Mouse (Mus musculus) heart, embryonic 14.5 days (tissue): ENCODE measurements at regions not wholly inside any gene's neighbourhood (a gene's known extent, or its start where the extent isn't known, plus 50 kb on each side); places are given as distances from the start of the nearest gene placed in this dataset.

Source experiments
- ATAC-seq: fragments of 200-750 bp; cut with Nextera tagmentation; 2 replicates; pipeline ENCODE4 v1.8.0; 2017; ENCODE audit warnings: low read depth, moderate TSS enrichment; ENCODE audit not compliant: insufficient number of reproducible peaks, insufficient read depth, low FRiP score
- H3K27ac ChIP-seq, 2 experiments: fragments of 200-500 bp in 1 of 2; fragments of 300-500 bp in 1 of 2; sonication (generic) in 1 of 2; replicated peaks in 1 of 2; 2 replicates each; pipeline ENCODE4 v1.5.1; 2012 to 2014; ENCODE audit warnings: low read depth in 2 of 2, low read length in 2 of 2, control low read depth in 1 of 2, mild to moderate bottlenecking in 1 of 2, mixed read lengths in 1 of 2; ENCODE audit not compliant: control insufficient read depth in 1 of 2, insufficient read depth in 1 of 2
- H3K27me3 ChIP-seq: fragments of 300-500 bp; sonication (generic); 2 replicates; pipeline ENCODE4 v1.6.1; 2014; ENCODE audit warnings: mild to moderate bottlenecking, low read length, control low read depth; ENCODE audit not compliant: control insufficient read depth, insufficient read depth
- H3K36me3 ChIP-seq: fragments of 300-500 bp; sonication (generic); 2 replicates; pipeline ENCODE4 v1.6.1; 2014; ENCODE audit warnings: mild to moderate bottlenecking, control low read depth, low read length, mixed read lengths; ENCODE audit not compliant: control insufficient read depth, insufficient read depth
- H3K4me1 ChIP-seq, 2 experiments: fragments of 200-500 bp in 1 of 2; fragments of 300-500 bp in 1 of 2; sonication (generic) in 1 of 2; 2 replicates each; pipeline ENCODE4 v1.6.1; 2012 to 2014; ENCODE audit warnings: low read length in 2 of 2, control low read depth in 1 of 2, mixed read lengths in 1 of 2; ENCODE audit not compliant: control insufficient read depth in 2 of 2, insufficient read depth in 2 of 2
- H3K4me2 ChIP-seq: fragments of 300-500 bp; sonication (generic); 2 replicates; pipeline ENCODE4 v1.6.1; 2014; ENCODE audit warnings: mild to moderate bottlenecking, low read length
- H3K4me3 ChIP-seq, 2 experiments: fragments of 200-500 bp in 1 of 2; fragments of 300-500 bp in 1 of 2; sonication (generic) in 1 of 2; 2 replicates each; pipeline ENCODE4 v1.5.1; 2012 to 2014; ENCODE audit warnings: low read length in 2 of 2, mild to moderate bottlenecking in 2 of 2, control low read depth in 1 of 2, low read depth in 1 of 2, moderate library complexity in 1 of 2; ENCODE audit not compliant: control insufficient read depth in 1 of 2, insufficient read depth in 1 of 2
- H3K9ac ChIP-seq: fragments of 300-500 bp; sonication (generic); 2 replicates; pipeline ENCODE4 v1.6.1; 2014; ENCODE audit warnings: mild to moderate bottlenecking, low read length
- H3K9me3 ChIP-seq: fragments of 300-500 bp; sonication (generic); 2 replicates; pipeline ENCODE4 v1.6.1; 2016; ENCODE audit warnings: low read length, control low read depth; ENCODE audit not compliant: control insufficient read depth
- WGBS: fragments of 180-500 bp; shearing (Covaris S2); extraction: QIAGEN DNeasy Blood & Tissue Kit; methylation state at CpG from one replicate; pipeline ENCODE4 v1.1.7; 2014; 5-methylcytosine and 5-hydroxymethylcytosine counted together

- Histone ChIP-seq H3K36me3 (no peaks in the 10 kb centered on the region), H3K4me2 (no peak overlapping the region), H3K9me3 (no peaks in the 10 kb centered on the region), H3K27me3 (no peaks in the 10 kb centered on the region), H3K4me3 (no peak overlapping the region), H3K4me1 (no peaks in the 10 kb centered on the region), H3K9ac (no peak overlapping the region), H3K27ac (no peak overlapping the region)
- no peak for ATAC-seq
Observed at GRCm38 (mm10) chr1:40907813-40908212, 102.4 kb downstream of the Tmem182 start.

- ATAC-seq, result no peak
- no peaks in the 10 kb centered on the region for H3K27me3 ChIP-seq
- 50% methylated on average over 3 of the region's 3 CpGs for WGBS
Observed at GRCm38 (mm10) chr1:40913591-40913990, 108.2 kb downstream of the Tmem182 start.

GRCm38 (mm10) chr1:40924271-40924670 lies 118.9 kb downstream of the Tmem182 start:
- no peak for ATAC-seq
- no peak overlapping the region for H3K9ac ChIP-seq
- H3K9me3 ChIP-seq, result no peaks in the 10 kb centered on the region
- no peaks in the 10 kb centered on the region for H3K27me3 ChIP-seq
- no peak overlapping the region for H3K4me3 ChIP-seq
- 89% methylated on average over 3 of the region's 3 CpGs for WGBS
- no peak overlapping the region for H3K4me2 ChIP-seq
- no peaks in the 10 kb centered on the region for H3K36me3 ChIP-seq
- no peaks in the 10 kb centered on the region for H3K4me1 ChIP-seq
- no peak overlapping the region for H3K27ac ChIP-seq

More at GRCm38 (mm10) chr1:40913591-40913990, 108.2 kb downstream of the Tmem182 start:
- Histone ChIP-seq H3K4me1 (no peaks in the 10 kb centered on the region), H3K27ac (no peak overlapping the region), H3K4me3 (no peak overlapping the region), H3K9ac (no peak overlapping the region), H3K9me3 (no peaks in the 10 kb centered on the region), H3K4me2 (no peak overlapping the region), H3K36me3 (no peaks in the 10 kb centered on the region)

GRCm38 (mm10) chr1:40924780-40925179 lies 119.4 kb downstream of the Tmem182 start:
- Histone ChIP-seq H3K9ac (no peak overlapping the region), H3K9me3 (no peaks in the 10 kb centered on the region), H3K27ac (no peak overlapping the region), H3K4me2 (no peak overlapping the region), H3K36me3 (no peaks in the 10 kb centered on the region), H3K4me3 (no peak overlapping the region), H3K4me1 (no peaks in the 10 kb centered on the region), H3K27me3 (no peaks in the 10 kb centered on the region)
- 74% methylated on average over 7 of the region's 7 CpGs for WGBS
- no peak for ATAC-seq

- Histone ChIP-seq H3K4me3 (no peak overlapping the region), H3K9me3 (no peaks in the 10 kb centered on the region), H3K4me2 (no peak overlapping the region), H3K36me3 (no peaks in the 10 kb centered on the region), H3K27me3 (no peaks in the 10 kb centered on the region), H3K9ac (no peak overlapping the region), H3K4me1 (no peaks in the 10 kb centered on the region), H3K27ac (no peak overlapping the region)
- ATAC-seq, result no peak
- WGBS, result 68% methylated on average over 5 of the region's 5 CpGs
Observed at GRCm38 (mm10) chr1:40931374-40931773, 126.0 kb downstream of the Tmem182 start.

- Histone ChIP-seq H3K36me3 (no peaks in the 10 kb centered on the region), H3K9ac (no peak overlapping the region), H3K4me3 (no peak overlapping the region), H3K9me3 (no peaks in the 10 kb centered on the region), H3K4me2 (no peak overlapping the region), H3K4me1 (no peaks in the 10 kb centered on the region), H3K27ac (no peak overlapping the region), H3K27me3 (no peaks in the 10 kb centered on the region)
- 66% methylated on average over 3 of the region's 3 CpGs for WGBS
- ATAC-seq, result no peak
Observed at GRCm38 (mm10) chr1:40936729-40937128, 131.3 kb downstream of the Tmem182 start.

- Histone ChIP-seq H3K27ac (no peak overlapping the region), H3K4me1 (no peaks in the 10 kb centered on the region), H3K9me3 (no peaks in the 10 kb centered on the region), H3K4me2 (no peak overlapping the region), H3K4me3 (no peak overlapping the region), H3K36me3 (no peaks in the 10 kb centered on the region), H3K27me3 (no peaks in the 10 kb centered on the region), H3K9ac (no peak overlapping the region)
- no peak for ATAC-seq
- WGBS, result 93% methylated on average over 14 of the region's 14 CpGs
Observed at GRCm38 (mm10) chr1:40942751-40943150, 137.3 kb downstream of the Tmem182 start.

GRCm38 (mm10) chr1:40943165-40943564 lies 137.8 kb downstream of the Tmem182 start:
- no peaks in the 10 kb centered on the region for H3K9me3 ChIP-seq
- H3K4me1 ChIP-seq, result no peaks in the 10 kb centered on the region
- no peaks in the 10 kb centered on the region for H3K27me3 ChIP-seq
- ATAC-seq, result no peak
- no peak overlapping the region for H3K4me2 ChIP-seq
- no peaks in the 10 kb centered on the region for H3K36me3 ChIP-seq
- WGBS, result 72% methylated on average over 7 of the region's 7 CpGs
- no peak overlapping the region for H3K27ac ChIP-seq
- H3K4me3 ChIP-seq, result no peak overlapping the region
- no peak overlapping the region for H3K9ac ChIP-seq
